In the genomic region with DNA sequence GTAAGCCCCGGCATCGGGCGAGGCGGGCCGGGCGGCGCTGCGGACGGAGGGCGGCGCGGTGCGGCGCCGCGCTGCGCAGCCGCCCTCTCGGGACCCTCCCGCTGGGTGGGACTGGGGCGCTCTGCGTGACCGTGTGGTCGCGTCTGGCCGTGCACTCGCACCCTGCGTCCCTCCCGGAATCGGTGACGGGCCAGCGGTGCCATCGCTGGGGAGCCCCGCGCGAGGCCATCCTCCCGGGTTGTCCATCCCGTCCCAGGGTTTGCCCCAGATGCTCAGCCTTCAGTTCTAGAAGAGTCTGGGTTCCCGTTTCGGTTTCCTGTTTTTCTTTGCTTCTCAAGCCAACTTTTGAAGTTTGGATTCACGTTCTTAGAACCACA, we compare ENCODE assay signal across 7 mouse cellular contexts. TPM values are rescaled to one million over a fixed set of nuclear protein-coding genes. Genes with fewer than 3 reads are reported as not detected.
DNase-seq lines count a peak whose midpoint lies in the region; ATAC-seq and TF ChIP-seq lines count a peak whose summit lies in the region.

No protein-coding gene starts in this region.

- no peaks in the 10 kb centered on the region; the same call in 1 of the 2 replicates for H3K4me1 ChIP-seq in lung, adult 2 months (ENCODE audit: control insufficient read depth, insufficient read depth, low read length)
- H3K4me1 ChIP-seq in limb, embryonic 13.5 days: peaks cover 11% of the 10 kb centered on the region
- peaks cover 7% of the 10 kb centered on the region; the same call in 1 of the 2 replicates for H3K4me1 ChIP-seq in midbrain, postnatal 0 days (ENCODE audit: insufficient read depth, low read length)

- peak; percentile 49 for ATAC-seq in erythroid progenitor cell, adult 5-6 weeks (replicated peaks; ENCODE audit: low FRiP score, poor library complexity, severe bottlenecking)
- peak; percentile 92 for ATAC-seq in limb, embryonic 13.5 days (ENCODE audit: low FRiP score, low read depth)
- peak; percentile 91 for ATAC-seq in midbrain, postnatal 0 days (ENCODE audit: low FRiP score)

- H3K9me3 ChIP-seq in limb, embryonic 13.5 days: no peaks in the 10 kb centered on the region
- no peaks in the 10 kb centered on the region for H3K9me3 ChIP-seq in midbrain, postnatal 0 days (ENCODE audit: low read length)

- peak overlapping the region; percentile 84 for H3K27ac ChIP-seq in limb, embryonic 13.5 days
- H3K27ac ChIP-seq in midbrain, postnatal 0 days (ENCODE audit: low read depth, low read length): peak overlapping the region; percentile 91

- peak overlapping the region; percentile 66 for H3K4me2 ChIP-seq in limb, embryonic 13.5 days (replicated peaks)
- H3K4me2 ChIP-seq in midbrain, postnatal 0 days (ENCODE audit: low read depth, low read length, poor library complexity, severe bottlenecking): peak overlapping the region; percentile 44

- peak overlapping the region; percentile 89 for H3K9ac ChIP-seq in limb, embryonic 13.5 days
- peak overlapping the region; percentile 81 for H3K9ac ChIP-seq in midbrain, postnatal 0 days (replicated peaks; ENCODE audit: low read length, poor library complexity, severe bottlenecking)

- no peaks in the 10 kb centered on the region for H3K27me3 ChIP-seq in limb, embryonic 13.5 days
- no peaks in the 10 kb centered on the region for H3K27me3 ChIP-seq in midbrain, postnatal 0 days (ENCODE audit: insufficient read depth, low read length)

- under 1% methylated on average over 41 of the region's 41 CpGs for WGBS in lung, adult 2 months
- under 1% methylated on average over 38 of the region's 41 CpGs for WGBS in limb, embryonic 13.5 days
- WGBS in midbrain, postnatal 0 days: 0% methylated on average over 32 of the region's 41 CpGs

- no peak for DNase-seq in lung, adult 2 months
- no peak for DNase-seq in lung, postnatal 4 days
- peak; percentile 61 for DNase-seq in adipocyte (ENCODE audit: low spot score)
- DNase-seq in midbrain, postnatal 0 days (ENCODE audit: low spot score): peak; percentile 40
- no peak for DNase-seq in left cerebral cortex, postnatal 25 days (ENCODE audit: low spot score in 2 of 2)

- no peak for TF ChIP-seq CTCF in lung, adult 2 months (IDR thresholded peaks at IDR 0.05; ENCODE audit: insufficient read depth, low read length)
- peak; percentile 9; the same call in 1 of the 2 replicates for TF ChIP-seq CTCF in midbrain, postnatal 0 days (IDR thresholded peaks at IDR 0.05)

- no peak for TF ChIP-seq POLR2A in lung, adult 2 months (IDR thresholded peaks at IDR 0.05; ENCODE audit: borderline replicate concordance, extremely low read depth, low read depth, low read length)

- intact Hi-C loops in left cerebral cortex, postnatal 25 days (cut with DNase I): loop anchor here (10.0 kb wide), 1 partner anchor 639 kb away; no protein-coding TSS in a partner anchor

- H3K36me3 ChIP-seq in limb, embryonic 13.5 days: peaks cover 10% of the 10 kb centered on the region
- H3K36me3 ChIP-seq in midbrain, postnatal 0 days (ENCODE audit: insufficient read depth, low read length): no peaks in the 10 kb centered on the region

- H3K4me3 ChIP-seq in lung, adult 2 months (replicated peaks; ENCODE audit: extremely low read depth, low read depth, low read length): peak overlapping the region; percentile 92
- H3K4me3 ChIP-seq in limb, embryonic 13.5 days: peak overlapping the region; percentile 86
- H3K4me3 ChIP-seq in midbrain, postnatal 0 days (ENCODE audit: low read depth, low read length): peak overlapping the region; percentile 77

RNA-seq across cellular contexts. Expression of gene Washc4, which starts 0.5 kb away (rescaled TPM):
- 2.4 and 3.9 TPM in 2 replicates for polyA plus RNA-seq in lung, adult 2 months (2012; rRNA removed)
- total RNA-seq in erythroid progenitor cell, adult 5-6 weeks (2015; ENCODE audit: low replicate concordance): 4.2 and 9.4 TPM in 2 replicates
- total RNA-seq in erythroid progenitor cell, adult 5-6 weeks (2017; ENCODE audit: low replicate concordance): 5.4 and 10.3 TPM in 2 replicates
- 37.2 and 43.4 TPM in 2 replicates for polyA plus RNA-seq in limb, embryonic 13.5 days (2015; fragmentation: Nextera tagmentation; extraction: Ambion mirVana)
- total RNA-seq in midbrain, postnatal 0 days (2014; rRNA removed): 16.5 and 25.4 TPM in 2 replicates
- 21.8 and 22.1 TPM in 2 replicates for polyA plus RNA-seq in midbrain, postnatal 0 days (2015; fragmentation: Nextera tagmentation; extraction: Ambion mirVana)
- 10 to 100 TPM; 23.1 to 25.7 TPM for total RNA-seq in left cerebral cortex, postnatal 25 days (2021)

RNA-seq across cellular contexts. Expression of gene Aldh1l2, which starts 10.2 kb away (rescaled TPM):
- 0.45 and 0.84 TPM in 2 replicates for polyA plus RNA-seq in lung, adult 2 months (2012; rRNA removed)
- total RNA-seq in erythroid progenitor cell, adult 5-6 weeks (2015; ENCODE audit: low replicate concordance): not detected in 2 replicates
- total RNA-seq in erythroid progenitor cell, adult 5-6 weeks (2017; ENCODE audit: low replicate concordance): not detected in 2 replicates
- 2.9 and 3.2 TPM in 2 replicates for polyA plus RNA-seq in limb, embryonic 13.5 days (2015; fragmentation: Nextera tagmentation; extraction: Ambion mirVana)
- 21.5 and 27.4 TPM in 2 replicates for total RNA-seq in midbrain, postnatal 0 days (2014; rRNA removed)
- polyA plus RNA-seq in midbrain, postnatal 0 days (2015; fragmentation: Nextera tagmentation; extraction: Ambion mirVana): 8.7 and 10.8 TPM in 2 replicates
- total RNA-seq in left cerebral cortex, postnatal 25 days (2021): 1 to 10 TPM; 1.7 to 2.5 TPM

Comparison
In these comparisons a context has a peak if more than half of its experiments do, and no peak if none do; other contexts are left out.
1. DNase-seq: peak in adipocyte (single experiment) and midbrain, postnatal 0 days (single experiment); none in lung, adult 2 months (single experiment), lung, postnatal 4 days (0 of 2) and left cerebral cortex, postnatal 25 days (0 of 2).
2. Peak in every context shown above with its lines, with median percentiles within 50 percentile points of each other: H3K4me3 ChIP-seq and ATAC-seq.